Mouse (Mus musculus): ENCODE results near the gene Hnrnpd. TPM values are rescaled to one million over a fixed set of nuclear protein-coding genes. Genes with fewer than 3 reads are reported as not detected.

The Hnrnpd gene
- polyA plus RNA-seq, 1 experiment from 2014 or later, result 153 TPM

GRCm38 (mm10) chr5:100005431-100005830 is 26.7 kb upstream of the Hnrnpd start:
- H3K9me3 ChIP-seq (replicated peaks; ENCODE audit: control insufficient read depth, low read length), result no peaks in the 10 kb centered on the region
- no peaks in the 10 kb centered on the region for H3K4me1 ChIP-seq (ENCODE audit: control insufficient read depth, insufficient read depth, low read length)
- H3K27me3 ChIP-seq (replicated peaks; ENCODE audit: control insufficient read depth, insufficient read depth, low read length), result no peaks in the 10 kb centered on the region
- no peak overlapping the region for H3K4me3 ChIP-seq (ENCODE audit: low read depth, low read length)
- DNase-seq (ENCODE audit: low spot score) (no peak), ATAC-seq (no peak)
- H3K9ac ChIP-seq (ENCODE audit: low read length), result no peak overlapping the region
- no peak overlapping the region for H3K27ac ChIP-seq (ENCODE audit: low read depth, low read length)
- 66% methylated on average over 3 of the region's 3 CpGs for WGBS
- H3K36me3 ChIP-seq (ENCODE audit: control insufficient read depth, insufficient read depth, low read length), result no peaks in the 10 kb centered on the region
- no peak overlapping the region for H3K4me2 ChIP-seq (ENCODE audit: low read length)

GRCm38 (mm10) chr5:100003895-100004294 is 25.2 kb upstream of the Hnrnpd start:
- 86% methylated on average over 4 of the region's 4 CpGs for WGBS
- H3K4me2 ChIP-seq (ENCODE audit: low read length), result no peak overlapping the region
- ATAC-seq, result no peak

GRCm38 (mm10) chr5:100000500-100000899 is 21.8 kb upstream of the Hnrnpd start:
- Histone ChIP-seq H3K4me3 (ENCODE audit: low read depth, low read length) (no peak overlapping the region), H3K27ac (ENCODE audit: low read depth, low read length) (no peak overlapping the region), H3K9me3 (replicated peaks; ENCODE audit: control insufficient read depth, low read length) (no peaks in the 10 kb centered on the region), H3K9ac (ENCODE audit: low read length) (no peak overlapping the region), H3K4me2 (ENCODE audit: low read length) (no peak overlapping the region), H3K4me1 (ENCODE audit: control insufficient read depth, insufficient read depth, low read length) (no peaks in the 10 kb centered on the region), H3K27me3 (replicated peaks; ENCODE audit: control insufficient read depth, insufficient read depth, low read length) (no peaks in the 10 kb centered on the region), H3K36me3 (ENCODE audit: control insufficient read depth, insufficient read depth, low read length) (no peaks in the 10 kb centered on the region)
- ATAC-seq (no peak), DNase-seq (ENCODE audit: low spot score) (no peak)
- 40% methylated on average over 8 of the region's 8 CpGs for WGBS

More at GRCm38 (mm10) chr5:100003895-100004294, 25.2 kb upstream of the Hnrnpd start:
- H3K27ac ChIP-seq (ENCODE audit: low read depth, low read length), result no peak overlapping the region
- no peak overlapping the region for H3K4me3 ChIP-seq (ENCODE audit: low read depth, low read length)
- no peaks in the 10 kb centered on the region for H3K4me1 ChIP-seq (ENCODE audit: control insufficient read depth, insufficient read depth, low read length)
- H3K9ac ChIP-seq (ENCODE audit: low read length), result no peak overlapping the region
- no peak for DNase-seq (ENCODE audit: low spot score)
- H3K27me3 ChIP-seq (replicated peaks; ENCODE audit: control insufficient read depth, insufficient read depth, low read length), result no peaks in the 10 kb centered on the region
- H3K36me3 ChIP-seq (ENCODE audit: control insufficient read depth, insufficient read depth, low read length), result no peaks in the 10 kb centered on the region
- no peaks in the 10 kb centered on the region for H3K9me3 ChIP-seq (replicated peaks; ENCODE audit: control insufficient read depth, low read length)

- Histone ChIP-seq H3K4me3 (ENCODE audit: low read depth, low read length) (no peak overlapping the region), H3K4me2 (ENCODE audit: low read length) (no peak overlapping the region), H3K4me1 (ENCODE audit: control insufficient read depth, insufficient read depth, low read length) (no peaks in the 10 kb centered on the region), H3K9ac (ENCODE audit: low read length) (no peak overlapping the region), H3K27me3 (replicated peaks; ENCODE audit: control insufficient read depth, insufficient read depth, low read length) (no peaks in the 10 kb centered on the region), H3K9me3 (replicated peaks; ENCODE audit: control insufficient read depth, low read length) (no peaks in the 10 kb centered on the region), H3K36me3 (ENCODE audit: control insufficient read depth, insufficient read depth, low read length) (no peaks in the 10 kb centered on the region), H3K27ac (ENCODE audit: low read depth, low read length) (no peak overlapping the region)
- WGBS, result 78% methylated on average over 7 of the region's 7 CpGs
- DNase-seq (ENCODE audit: low spot score) (no peak), ATAC-seq (no peak)
Measured at GRCm38 (mm10) chr5:100000048-100000447, 21.3 kb upstream of the Hnrnpd start.

GRCm38 (mm10) chr5:99994680-99995079 is 15.9 kb upstream of the Hnrnpd start:
- Histone ChIP-seq H3K9me3 (replicated peaks; ENCODE audit: control insufficient read depth, low read length) (no peaks in the 10 kb centered on the region), H3K4me1 (ENCODE audit: control insufficient read depth, insufficient read depth, low read length) (no peaks in the 10 kb centered on the region), H3K9ac (ENCODE audit: low read length) (no peak overlapping the region), H3K36me3 (ENCODE audit: control insufficient read depth, insufficient read depth, low read length) (no peaks in the 10 kb centered on the region), H3K4me2 (ENCODE audit: low read length) (no peak overlapping the region), H3K27ac (ENCODE audit: low read depth, low read length) (no peak overlapping the region), H3K4me3 (ENCODE audit: low read depth, low read length) (no peak overlapping the region), H3K27me3 (replicated peaks; ENCODE audit: control insufficient read depth, insufficient read depth, low read length) (no peaks in the 10 kb centered on the region)
- WGBS, result 93% methylated on average over 3 of the region's 3 CpGs
- DNase-seq (ENCODE audit: low spot score), result no peak
- no peak for ATAC-seq

GRCm38 (mm10) chr5:99994166-99994565 is 15.4 kb upstream of the Hnrnpd start:
- H3K27me3 ChIP-seq (replicated peaks; ENCODE audit: control insufficient read depth, insufficient read depth, low read length), result no peaks in the 10 kb centered on the region
- H3K9me3 ChIP-seq (replicated peaks; ENCODE audit: control insufficient read depth, low read length), result no peaks in the 10 kb centered on the region
- DNase-seq (ENCODE audit: low spot score) (no peak), ATAC-seq (no peak)
- H3K4me3 ChIP-seq (ENCODE audit: low read depth, low read length), result no peak overlapping the region
- H3K4me2 ChIP-seq (ENCODE audit: low read length), result no peak overlapping the region
- no peaks in the 10 kb centered on the region for H3K36me3 ChIP-seq (ENCODE audit: control insufficient read depth, insufficient read depth, low read length)
- H3K9ac ChIP-seq (ENCODE audit: low read length), result no peak overlapping the region
- no peaks in the 10 kb centered on the region for H3K4me1 ChIP-seq (ENCODE audit: control insufficient read depth, insufficient read depth, low read length)
- H3K27ac ChIP-seq (ENCODE audit: low read depth, low read length), result no peak overlapping the region
- WGBS, result 85% methylated on average over 3 of the region's 3 CpGs

- no peaks in the 10 kb centered on the region for H3K9me3 ChIP-seq (replicated peaks; ENCODE audit: control insufficient read depth, low read length)
- no peak overlapping the region for H3K9ac ChIP-seq (ENCODE audit: low read length)
- H3K4me1 ChIP-seq (ENCODE audit: control insufficient read depth, insufficient read depth, low read length), result peaks cover 3% of the 10 kb centered on the region; the same call in 1 of the 2 replicates
- H3K27me3 ChIP-seq (replicated peaks; ENCODE audit: control insufficient read depth, insufficient read depth, low read length), result no peaks in the 10 kb centered on the region
- DNase-seq (ENCODE audit: low spot score) (no peak), ATAC-seq (no peak)
- H3K4me2 ChIP-seq (ENCODE audit: low read length), result no peak overlapping the region
- 92% methylated on average over 9 of the region's 9 CpGs for WGBS
- no peak overlapping the region for H3K4me3 ChIP-seq (ENCODE audit: low read depth, low read length)
- H3K27ac ChIP-seq (ENCODE audit: low read depth, low read length), result no peak overlapping the region
- no peaks in the 10 kb centered on the region for H3K36me3 ChIP-seq (ENCODE audit: control insufficient read depth, insufficient read depth, low read length)
Measured at GRCm38 (mm10) chr5:99983452-99984061, 4.8 kb upstream of the Hnrnpd start.

GRCm38 (mm10) chr5:99977516-99978301 is 1.0 kb downstream of the Hnrnpd start:
- no peaks in the 10 kb centered on the region for H3K27me3 ChIP-seq (replicated peaks; ENCODE audit: control insufficient read depth, insufficient read depth, low read length)
- peak overlapping the region; percentile 98 for H3K4me3 ChIP-seq (ENCODE audit: low read depth, low read length)
- H3K4me2 ChIP-seq (ENCODE audit: low read length), result peak overlapping the region; percentile 87
- peak overlapping the region; percentile 98 for H3K27ac ChIP-seq (ENCODE audit: low read depth, low read length)
- H3K4me1 ChIP-seq (ENCODE audit: control insufficient read depth, insufficient read depth, low read length), result peaks cover 26% of the 10 kb centered on the region
- peak overlapping the region; percentile 98 for H3K9ac ChIP-seq (ENCODE audit: low read length)
- no peaks in the 10 kb centered on the region for H3K9me3 ChIP-seq (replicated peaks; ENCODE audit: control insufficient read depth, low read length)
- ATAC-seq, result peak; percentile 54
- DNase-seq (ENCODE audit: low spot score), result peak; percentile 87
- under 1% methylated on average over 43 of the region's 50 CpGs for WGBS
- H3K36me3 ChIP-seq (ENCODE audit: control insufficient read depth, insufficient read depth, low read length), result peaks cover 10% of the 10 kb centered on the region; the same call in 1 of the 2 replicates
